Mouse (Mus musculus) activated CD4-positive, CD25-positive, alpha-beta regulatory T cell (primary cell): ENCODE data around the gene Adh7. TPM values are rescaled to one million over a fixed set of nuclear protein-coding genes. Genes with fewer than 3 reads are reported as not detected.

Experiments
- polyA plus RNA-seq, 2 experiments: library from polyadenylated mRNA; unstranded; fragments of 100-300 nt; shearing (Covaris generic); gene quantifications; one replicate each; pipeline ENCODE4 v1.2.1; 2017

Gene Adh7
- under 1 TPM in 1 of 2 experiments, not detected in 1; 0.29 TPM for polyA plus RNA-seq

DNA sequence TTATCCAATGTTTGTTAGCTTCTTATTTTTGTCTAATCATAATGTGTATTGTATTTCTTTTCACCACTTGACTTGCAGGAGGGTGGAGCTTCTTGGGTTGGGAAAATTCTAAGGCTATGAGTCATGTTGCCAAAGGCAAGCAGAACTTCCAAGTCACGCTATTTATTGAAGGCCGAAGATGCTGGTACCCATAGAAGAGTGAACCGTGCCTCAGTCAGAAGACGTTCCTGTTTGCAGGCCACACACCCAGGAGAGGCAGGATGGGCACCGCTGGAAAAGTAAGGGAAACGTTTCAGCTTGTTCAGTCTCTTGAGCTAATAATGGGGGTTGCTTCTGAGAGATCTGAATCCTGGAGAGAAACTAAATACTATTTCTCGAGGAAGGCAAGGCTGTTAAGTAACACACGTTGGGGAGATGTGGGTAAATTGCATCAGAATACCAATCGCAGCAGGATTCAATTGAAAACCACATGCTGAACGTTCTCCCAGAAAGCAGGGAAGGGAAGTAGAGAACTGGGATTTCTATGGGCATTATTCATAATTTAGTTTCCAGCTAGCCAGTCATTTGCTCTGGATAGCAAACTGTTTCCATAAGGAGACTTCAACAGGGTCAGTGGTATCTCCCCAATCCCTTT, at the start of gene Adh7:
Gene Adh7 (plus strand): TSS at position 130 of the 634 bp plus-strand sequence.

DNA sequence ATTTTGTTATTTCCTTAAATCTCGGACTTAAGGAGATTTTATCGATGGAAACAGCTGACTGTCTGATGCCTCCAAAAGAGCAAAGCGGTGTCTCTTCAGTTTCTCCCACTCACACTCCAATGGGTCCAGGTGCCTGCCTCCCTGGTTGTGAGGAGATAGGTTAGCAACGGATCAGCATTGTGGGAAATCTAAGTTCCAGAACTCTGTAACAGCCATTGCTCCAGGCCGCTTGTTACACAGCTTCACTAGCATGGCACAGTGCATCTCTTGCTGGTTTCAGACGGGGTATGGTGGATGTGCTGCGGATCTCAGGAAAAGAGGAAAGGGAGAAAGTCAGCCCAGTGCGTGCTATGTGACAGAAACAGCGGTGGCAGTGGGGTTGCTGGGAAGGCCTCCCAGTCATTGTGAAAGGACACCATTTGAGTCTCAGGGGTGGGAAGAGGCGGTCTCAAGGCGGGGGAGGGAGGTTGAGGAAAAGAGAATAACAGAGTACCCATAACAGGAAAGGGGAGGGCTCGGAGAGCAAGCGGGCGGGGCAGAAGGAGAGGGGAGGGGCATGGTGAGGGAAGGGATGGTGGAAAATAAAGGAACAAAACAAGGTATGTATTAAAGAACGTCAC, 23.8 kb upstream of the Adh7 start, which contains the start of gene 4930579F01Rik:
Gene 4930579F01Rik (minus strand): TSS at position 143 of the 620 bp plus-strand sequence.

GRCm38 (mm10) chr3:138260721-138261669, 43.4 kb downstream of the Adh7 start, which contains the start of gene Adh1:
Gene Adh1 (plus strand): TSS chr3:138260991.

Other genes starting within 250 kb of the Adh7 start
- gene Dapp1, start 236.2 kb upstream of the Adh7 start, polyA plus RNA-seq = 100 to 1,000 TPM in 1 of 2 experiments, 10 to 100 TPM in 1; 89.7 to 113 TPM
- under 1 TPM in 1 of 2 experiments, not detected in 1; 0.34 TPM for gene 1110002E22Rik, start 152.7 kb upstream of the Adh7 start, polyA plus RNA-seq
- gene Gm5105, start 150.4 kb upstream of the Adh7 start, polyA plus RNA-seq = not detected
- gene Trmt10a, start 74.3 kb upstream of the Adh7 start, polyA plus RNA-seq = 1 to 10 TPM; 4.7 to 7.5 TPM
- 1 to 10 TPM; 2.6 to 2.9 TPM for gene Mttp, start 72.8 kb upstream of the Adh7 start, polyA plus RNA-seq
- not detected for gene 4930579F01Rik, start 23.9 kb upstream of the Adh7 start, polyA plus RNA-seq
- 1 to 10 TPM in 1 of 2 experiments, under 1 TPM in 1; 0.98 to 4.3 TPM for gene Adh1, start 43.2 kb downstream of the Adh7 start, polyA plus RNA-seq
- not detected for gene Adh6a, start 95.5 kb downstream of the Adh7 start, polyA plus RNA-seq
- gene Adh6b, start 124.0 kb downstream of the Adh7 start, polyA plus RNA-seq = under 1 TPM in 1 of 2 experiments, not detected in 1; 0.06 TPM
- not detected for gene Adh4, start 197.7 kb downstream of the Adh7 start, polyA plus RNA-seq
- gene Adh5, start 225.3 kb downstream of the Adh7 start, polyA plus RNA-seq = 100 to 1,000 TPM; 137 to 173 TPM